Mouse (Mus musculus): Measurements from ENCODE around the gene Cul5. TPM values are rescaled to one million over a fixed set of nuclear protein-coding genes. Genes with fewer than 3 reads are reported as not detected.

The Cul5 gene
- polyA plus RNA-seq, 1 experiment from 2014 or later: 35.3 TPM

GRCm38 (mm10) chr9:53666665-53667019, 3.2 kb downstream of the Cul5 start:
- Histone ChIP-seq H3K27ac (replicated peaks) (peak overlapping the region; percentile 98), H3K27me3 (ENCODE audit: low read depth, poor library complexity, severe bottlenecking) (no peaks in the 10 kb centered on the region), H3K4me1 (peaks cover 26% of the 10 kb centered on the region), H3K36me3 (peaks cover 18% of the 10 kb centered on the region), H3K4me3 (peak overlapping the region; percentile 88), H3K9me3 (replicated peaks) (no peaks in the 10 kb centered on the region)
- WGBS: under 1% methylated on average over 28 of the region's 28 CpGs
- DNase-seq (ENCODE audit: low spot score): no peak

- Histone ChIP-seq H3K27me3 (ENCODE audit: low read depth, poor library complexity, severe bottlenecking) (no peaks in the 10 kb centered on the region), H3K4me3 (peak overlapping the region; percentile 88), H3K9me3 (replicated peaks) (no peaks in the 10 kb centered on the region), H3K4me1 (peaks cover 26% of the 10 kb centered on the region), H3K27ac (replicated peaks) (no peak overlapping the region), H3K36me3 (peaks cover 18% of the 10 kb centered on the region)
- DNase-seq (ENCODE audit: low spot score): no peak
Measured at GRCm38 (mm10) chr9:53665428-53665827, 4.4 kb downstream of the Cul5 start.

GRCm38 (mm10) chr9:53664819-53665218, 5.0 kb downstream of the Cul5 start:
- WGBS: 89% methylated on average over 2 of the region's 2 CpGs

GRCm38 (mm10) chr9:53634796-53635195, 35.0 kb downstream of the Cul5 start:
- no peak overlapping the region for H3K4me3 ChIP-seq
- H3K4me1 ChIP-seq: no peaks in the 10 kb centered on the region
- DNase-seq (ENCODE audit: low spot score): no peak
- peaks cover 93% of the 10 kb centered on the region for H3K36me3 ChIP-seq
- 96% methylated on average over 6 of the region's 6 CpGs for WGBS
- H3K9me3 ChIP-seq (replicated peaks): no peaks in the 10 kb centered on the region
- no peaks in the 10 kb centered on the region for H3K27me3 ChIP-seq (ENCODE audit: low read depth, poor library complexity, severe bottlenecking)
- H3K27ac ChIP-seq (replicated peaks): no peak overlapping the region

More at GRCm38 (mm10) chr9:53664819-53665218, 5.0 kb downstream of the Cul5 start:
- peaks cover 18% of the 10 kb centered on the region for H3K36me3 ChIP-seq
- no peaks in the 10 kb centered on the region for H3K9me3 ChIP-seq (replicated peaks)
- H3K4me1 ChIP-seq: peaks cover 26% of the 10 kb centered on the region
- no peak overlapping the region; the same call in 1 of the 2 replicates for H3K4me3 ChIP-seq
- H3K27me3 ChIP-seq (ENCODE audit: low read depth, poor library complexity, severe bottlenecking): no peaks in the 10 kb centered on the region
- no peak for DNase-seq (ENCODE audit: low spot score)
- no peak overlapping the region for H3K27ac ChIP-seq (replicated peaks)

- Histone ChIP-seq H3K27ac (replicated peaks) (no peak overlapping the region), H3K4me1 (no peaks in the 10 kb centered on the region), H3K4me3 (no peak overlapping the region), H3K36me3 (peaks cover 59% of the 10 kb centered on the region), H3K9me3 (replicated peaks) (no peaks in the 10 kb centered on the region), H3K27me3 (ENCODE audit: low read depth, poor library complexity, severe bottlenecking) (no peaks in the 10 kb centered on the region)
- DNase-seq (ENCODE audit: low spot score): no peak
- WGBS: 91% methylated on average over 8 of the region's 8 CpGs
Measured at GRCm38 (mm10) chr9:53615246-53615645, 54.6 kb downstream of the Cul5 start.

- WGBS: 90% methylated on average over 4 of the region's 4 CpGs
- H3K4me1 ChIP-seq: peaks cover 7% of the 10 kb centered on the region
- peaks cover 49% of the 10 kb centered on the region for H3K36me3 ChIP-seq
Measured at GRCm38 (mm10) chr9:53614286-53614685, 55.5 kb downstream of the Cul5 start.

GRCm38 (mm10) chr9:53609968-53610781, 59.6 kb downstream of the Cul5 start, which contains the start of gene Acat1:
Acat1 (minus strand) TSS chr9:53610382.
- Histone ChIP-seq H3K4me3 (peak within 1 kb of the TSS; percentile 71), H3K36me3 (peaks cover 12% of the 10 kb centered on the region), H3K9me3 (replicated peaks) (no peaks in the 10 kb centered on the region), H3K4me1 (peaks cover 7% of the 10 kb centered on the region), H3K27ac (replicated peaks) (peak within 1 kb of the TSS; percentile 80), H3K27me3 (ENCODE audit: low read depth, poor library complexity, severe bottlenecking) (peaks cover 12% of the 10 kb centered on the region)
- peak; percentile 86 for DNase-seq (ENCODE audit: low spot score)
- 8% methylated on average over 52 of the region's 52 CpGs for WGBS

More at GRCm38 (mm10) chr9:53614286-53614685, 55.5 kb downstream of the Cul5 start:
- Histone ChIP-seq H3K27me3 (ENCODE audit: low read depth, poor library complexity, severe bottlenecking) (peaks cover 5% of the 10 kb centered on the region), H3K27ac (replicated peaks) (no peak overlapping the region), H3K9me3 (replicated peaks) (no peaks in the 10 kb centered on the region), H3K4me3 (no peak overlapping the region)
- no peak for DNase-seq (ENCODE audit: low spot score)

- peaks cover 6% of the 10 kb centered on the region for H3K36me3 ChIP-seq
- 80% methylated on average over 12 of the region's 12 CpGs for WGBS
- H3K4me3 ChIP-seq: peak overlapping the region; percentile 71
- no peaks in the 10 kb centered on the region for H3K9me3 ChIP-seq (replicated peaks)
- peaks cover 7% of the 10 kb centered on the region for H3K4me1 ChIP-seq
- no peak for DNase-seq (ENCODE audit: low spot score)
- peaks cover 12% of the 10 kb centered on the region for H3K27me3 ChIP-seq (ENCODE audit: low read depth, poor library complexity, severe bottlenecking)
- peak overlapping the region; percentile 80; the same call in 1 of the 2 replicates for H3K27ac ChIP-seq (replicated peaks)
Measured at GRCm38 (mm10) chr9:53609306-53609967, 60.4 kb downstream of the Cul5 start.

GRCm38 (mm10) chr9:53607816-53608215, 62.0 kb downstream of the Cul5 start:
- H3K36me3 ChIP-seq: no peaks in the 10 kb centered on the region
- 93% methylated on average over 4 of the region's 4 CpGs for whole genome bisulfite sequencing
- H3K4me1 ChIP-seq: peaks cover 7% of the 10 kb centered on the region
- no peaks in the 10 kb centered on the region for H3K9me3 ChIP-seq (replicated peaks)
- peaks cover 12% of the 10 kb centered on the region for H3K27me3 ChIP-seq (ENCODE audit: low read depth, poor library complexity, severe bottlenecking)
- DNase-seq (ENCODE audit: low spot score): no peak
- H3K27ac ChIP-seq (replicated peaks): no peak overlapping the region
- no peak overlapping the region for H3K4me3 ChIP-seq

GRCm38 (mm10) chr9:53607192-53607591, 62.6 kb downstream of the Cul5 start:
- no peak for DNase-seq (ENCODE audit: low spot score)
- Histone ChIP-seq H3K4me3 (no peak overlapping the region), H3K4me1 (peaks cover 7% of the 10 kb centered on the region), H3K9me3 (replicated peaks) (no peaks in the 10 kb centered on the region), H3K36me3 (no peaks in the 10 kb centered on the region), H3K27ac (replicated peaks) (no peak overlapping the region), H3K27me3 (ENCODE audit: low read depth, poor library complexity, severe bottlenecking) (peaks cover 12% of the 10 kb centered on the region)
- 84% methylated on average over 3 of the region's 3 CpGs for WGBS

- no peak for DNase-seq (ENCODE audit: low spot score)
Measured at GRCm38 (mm10) chr9:53604954-53605353, 64.9 kb downstream of the Cul5 start.

GRCm38 (mm10) chr9:53603849-53604248, 66.0 kb downstream of the Cul5 start:
- Histone ChIP-seq H3K36me3 (no peaks in the 10 kb centered on the region), H3K4me3 (no peak overlapping the region), H3K27ac (replicated peaks) (no peak overlapping the region), H3K4me1 (no peaks in the 10 kb centered on the region), H3K27me3 (ENCODE audit: low read depth, poor library complexity, severe bottlenecking) (peaks cover 3% of the 10 kb centered on the region; the same call in 1 of the 2 replicates), H3K9me3 (replicated peaks) (no peaks in the 10 kb centered on the region)
- WGBS: 88% methylated on average over 3 of the region's 3 CpGs
- DNase-seq (ENCODE audit: low spot score): no peak

More at GRCm38 (mm10) chr9:53604954-53605353, 64.9 kb downstream of the Cul5 start:
- peaks cover 12% of the 10 kb centered on the region for H3K27me3 ChIP-seq (ENCODE audit: low read depth, poor library complexity, severe bottlenecking)
- 93% methylated on average over 5 of the region's 5 CpGs for WGBS
- H3K4me1 ChIP-seq: peaks cover 5% of the 10 kb centered on the region
- H3K4me3 ChIP-seq: no peak overlapping the region
- no peak overlapping the region for H3K27ac ChIP-seq (replicated peaks)
- H3K9me3 ChIP-seq (replicated peaks): no peaks in the 10 kb centered on the region
- H3K36me3 ChIP-seq: no peaks in the 10 kb centered on the region

GRCm38 (mm10) chr9:53603384-53603783, 66.4 kb downstream of the Cul5 start:
- H3K9me3 ChIP-seq (replicated peaks): no peaks in the 10 kb centered on the region
- DNase-seq (ENCODE audit: low spot score): no peak
- 97% methylated on average over 1 of the region's 1 CpGs for WGBS
- no peaks in the 10 kb centered on the region for H3K27me3 ChIP-seq (ENCODE audit: low read depth, poor library complexity, severe bottlenecking)
- H3K36me3 ChIP-seq: no peaks in the 10 kb centered on the region
- no peak overlapping the region for H3K4me3 ChIP-seq
- no peaks in the 10 kb centered on the region for H3K4me1 ChIP-seq
- H3K27ac ChIP-seq (replicated peaks): no peak overlapping the region
